Mouse (Mus musculus) granulocyte monocyte progenitor cell, adult 5-6 weeks (primary cell): ENCODE results near the gene Macrod2. TPM values are rescaled to one million over a fixed set of nuclear protein-coding genes. Genes with fewer than 3 reads are reported as not detected.
"Not testable (repeated sequence)": the region's sequence is repeated elsewhere in the genome, so short reads cannot be mapped to it uniquely, and the experiment has no call there.

ENCODE experiments used
- ATAC-seq: replicated peaks from 2 replicates; pipeline ENCODE4 v1.8.0; 2016; ENCODE audit warnings: mild to moderate bottlenecking, moderate TSS enrichment, inconsistent platforms; ENCODE audit not compliant: poor library complexity, severe bottlenecking
- total RNA-seq, 2 experiments: library from RNA; stranded (forward) in 1 of 2; stranded (reverse) in 1 of 2; fragments of 200-712, 200-1000 nt in 1 of 2; fragments of >200 nt in 1 of 2; fragmentation: Nextera tagmentation in 1 of 2; gene quantifications; 2 replicates each; pipeline ENCODE4 v1.2.3; 2014 to 2017

Macrod2 gene
- total RNA-seq, 2 experiments from 2014 or later = 3.0 to 6.8 TPM

GRCm38 (mm10) chr2:140690906-140691305 is 295.8 kb downstream of the Macrod2 start:
- no peak; the same call in 1 of the 2 replicates for ATAC-seq

DNA sequence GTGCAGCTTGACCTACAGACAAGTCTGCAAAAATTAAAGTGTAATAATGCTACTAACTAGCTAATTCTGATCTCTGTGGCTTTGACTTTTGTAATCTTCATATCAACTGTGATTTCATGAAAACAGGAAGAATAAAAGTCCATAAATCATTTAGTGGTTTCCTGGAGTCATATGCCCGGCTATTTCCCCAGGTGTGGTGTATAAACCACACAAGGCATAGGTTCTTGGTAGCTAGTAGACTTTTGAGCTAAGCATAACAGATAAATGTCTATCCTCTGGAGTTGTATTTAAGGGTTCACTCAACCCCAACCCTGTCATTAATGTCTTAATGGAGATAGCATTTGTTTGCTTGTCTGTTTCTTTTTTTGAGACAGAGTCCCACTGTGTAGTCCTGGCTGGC is 296.3 kb downstream of the Macrod2 start:
- ATAC-seq = no peak; the same call in 1 of the 2 replicates

DNA sequence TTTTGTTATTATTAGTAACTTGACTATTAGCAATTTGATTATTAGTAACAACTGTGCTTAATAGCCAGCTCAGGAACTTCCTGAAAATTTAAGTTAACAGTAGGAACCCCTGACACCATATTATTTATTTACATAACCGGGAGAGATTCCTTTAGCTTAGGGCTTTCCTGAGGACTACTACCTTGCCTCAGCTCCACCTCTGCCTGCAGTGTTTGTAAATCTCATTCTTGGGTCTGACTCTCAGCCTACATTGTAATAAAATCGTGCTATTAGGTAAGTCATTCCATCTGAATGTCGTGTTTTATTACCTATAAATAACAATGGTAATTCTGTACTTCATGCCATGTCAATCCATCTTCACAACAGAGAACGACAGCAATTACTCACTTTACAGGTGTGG is 297.4 kb downstream of the Macrod2 start:
- no peak for ATAC-seq

DNA sequence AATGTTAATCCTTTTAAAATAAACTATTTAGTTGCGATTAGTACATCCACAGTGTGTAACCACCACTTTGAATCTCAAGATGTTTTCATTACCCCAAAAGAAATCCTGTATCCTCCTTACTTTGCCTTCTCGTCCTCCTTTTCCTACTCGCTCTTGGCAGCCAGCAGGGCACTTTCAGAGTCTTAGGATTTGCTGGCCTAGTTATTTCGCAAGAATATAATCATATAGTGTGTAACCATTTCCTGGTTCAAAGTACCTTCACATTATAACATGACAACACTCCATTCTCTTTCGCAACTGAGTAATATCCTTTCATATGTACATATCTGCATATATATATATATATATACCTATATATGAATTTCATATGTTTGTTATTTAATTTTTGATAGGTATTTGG is 298.7 kb downstream of the Macrod2 start:
- peak; percentile 58 for ATAC-seq

GRCm38 (mm10) chr2:140698585-140698984 is 303.5 kb downstream of the Macrod2 start:
- ATAC-seq = no peak

- ATAC-seq = no peak
Measured at GRCm38 (mm10) chr2:140703377-140703776, 308.3 kb downstream of the Macrod2 start.

DNA sequence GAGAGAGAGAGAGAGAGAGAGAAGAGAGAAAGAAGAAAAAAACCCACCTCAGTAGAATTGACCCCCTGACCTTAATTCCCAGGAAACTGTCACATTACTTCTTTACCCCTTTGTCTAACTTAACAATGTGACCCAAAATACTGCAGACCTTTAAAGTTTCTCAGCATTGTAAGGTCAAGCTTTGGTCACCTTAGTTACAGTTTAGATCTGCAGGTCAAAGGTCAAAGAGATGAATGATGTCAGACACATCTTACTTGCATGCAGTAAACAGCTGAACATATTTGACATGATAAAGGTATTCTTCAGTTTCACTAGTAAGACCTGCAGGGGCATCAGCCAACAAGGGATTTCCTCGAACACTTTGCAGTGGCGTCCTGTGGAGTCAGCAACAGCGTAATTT is 309.0 kb downstream of the Macrod2 start:
- ATAC-seq = no peak

DNA sequence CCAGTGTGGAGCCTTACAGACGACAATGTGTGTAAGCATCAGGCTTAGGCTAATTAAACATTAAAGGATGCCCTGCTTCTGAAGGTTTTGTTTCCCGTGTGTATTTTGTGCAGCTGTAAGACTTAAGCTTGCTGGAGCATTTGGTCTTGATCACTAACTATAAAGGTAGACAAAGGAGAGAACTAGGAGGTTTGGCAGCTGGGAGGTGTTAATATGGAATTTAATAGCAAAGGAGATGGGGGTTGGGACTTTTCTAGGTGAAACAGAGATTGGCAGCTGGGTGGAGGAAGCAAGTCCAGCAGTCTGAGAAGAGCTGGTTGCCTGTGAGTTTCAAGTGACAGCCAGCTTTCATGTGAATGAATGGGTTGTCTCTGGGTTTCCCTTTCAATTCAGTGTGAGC is 310.2 kb downstream of the Macrod2 start:
- ATAC-seq = no peak

DNA sequence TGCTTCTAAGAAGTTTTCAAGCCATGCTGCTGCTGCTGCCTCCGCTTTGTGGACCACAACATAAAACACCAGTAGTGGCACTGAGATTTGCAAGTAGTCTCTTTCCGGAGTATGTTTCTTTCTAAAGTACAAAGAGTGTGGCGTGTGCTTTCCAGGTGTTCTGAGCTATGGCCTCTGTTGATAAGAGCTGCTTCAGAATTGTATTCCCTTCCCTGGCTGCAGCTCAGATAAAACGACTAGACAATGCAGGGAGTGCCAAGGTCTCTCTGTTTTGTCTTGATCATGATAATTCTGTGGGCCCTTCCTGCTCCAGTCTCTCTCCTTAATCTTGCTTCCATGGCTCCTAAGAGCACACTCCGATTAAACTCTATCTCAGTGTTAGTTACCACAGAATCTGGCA is 312.4 kb downstream of the Macrod2 start:
- no peak for ATAC-seq

- no peak for ATAC-seq
Measured at GRCm38 (mm10) chr2:140715822-140716221, 320.7 kb downstream of the Macrod2 start.

GRCm38 (mm10) chr2:140717407-140717806 is 322.3 kb downstream of the Macrod2 start:
- no peak for ATAC-seq

DNA sequence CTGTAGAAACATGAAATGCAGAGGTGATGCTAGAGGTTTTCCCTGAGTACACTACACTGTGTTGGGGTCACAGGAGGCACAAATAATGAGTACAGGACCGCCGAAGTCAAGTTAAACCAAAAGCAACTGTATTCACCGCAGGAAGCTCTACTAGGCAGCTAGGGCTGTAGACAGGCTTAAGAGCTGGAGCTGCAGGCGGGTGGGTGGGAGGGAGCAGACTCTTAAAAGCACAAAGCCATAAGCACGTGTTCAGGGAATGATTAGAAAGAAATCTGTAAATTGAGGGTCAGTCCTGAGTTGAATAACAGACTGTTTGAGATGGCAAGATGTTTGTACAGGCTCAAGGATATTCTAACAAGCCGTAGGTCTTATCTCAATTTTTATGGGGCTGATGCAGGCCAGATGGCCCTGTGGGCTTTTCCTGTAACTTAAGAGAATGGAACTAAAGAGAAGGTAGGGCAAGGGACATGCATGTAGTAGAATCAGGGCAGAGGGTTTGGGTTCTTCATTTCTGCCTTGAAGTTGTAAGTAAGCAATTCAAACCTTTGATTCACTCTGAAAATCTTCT is 337.6 kb downstream of the Macrod2 start:
- ATAC-seq = no peak

GRCm38 (mm10) chr2:140740511-140740910 is 345.4 kb downstream of the Macrod2 start:
- no peak for ATAC-seq

DNA sequence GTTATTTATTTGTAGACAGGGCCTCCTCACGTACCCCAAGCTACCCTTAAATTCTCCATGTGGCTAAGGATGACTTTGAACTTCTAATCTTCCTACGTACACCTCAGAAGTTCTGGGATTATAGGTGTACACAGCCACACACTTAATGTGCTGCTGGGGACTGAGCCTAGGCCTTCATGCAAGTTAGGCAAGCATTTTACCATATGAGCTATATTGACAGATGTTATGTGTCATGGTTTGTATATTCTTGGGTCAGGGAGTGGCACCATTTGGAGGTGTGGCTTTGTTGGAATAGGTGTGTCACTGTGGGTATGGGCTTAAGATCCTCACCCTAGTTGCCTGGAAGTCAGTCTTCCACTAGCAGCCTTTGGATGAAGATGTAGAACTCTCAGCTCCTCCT is 347.8 kb downstream of the Macrod2 start:
- not testable (repeated sequence) for ATAC-seq

GRCm38 (mm10) chr2:140758881-140759280 is 363.8 kb downstream of the Macrod2 start:
- ATAC-seq = no peak

- no peak for ATAC-seq
Measured at GRCm38 (mm10) chr2:140759732-140760131, 364.6 kb downstream of the Macrod2 start.

DNA sequence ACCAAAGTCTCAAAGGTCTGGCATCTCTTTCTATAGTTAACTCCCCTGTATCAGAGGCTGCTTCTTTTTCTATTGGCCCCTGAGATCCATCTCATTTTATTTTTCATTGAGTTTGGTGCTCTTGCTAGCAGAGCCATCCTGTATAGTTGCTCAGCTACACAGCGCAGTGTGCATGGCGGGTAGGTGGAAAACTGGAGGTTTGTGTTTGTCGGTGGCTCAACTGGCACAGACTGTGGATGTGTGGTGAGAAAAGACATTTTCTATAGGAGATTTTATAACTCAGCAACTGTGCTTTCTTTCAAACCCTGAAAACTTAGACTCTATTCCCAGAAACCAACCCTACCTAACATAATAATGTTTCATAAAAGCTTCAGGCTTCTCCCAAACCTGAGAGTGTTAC is 365.0 kb downstream of the Macrod2 start:
- ATAC-seq = no peak

DNA sequence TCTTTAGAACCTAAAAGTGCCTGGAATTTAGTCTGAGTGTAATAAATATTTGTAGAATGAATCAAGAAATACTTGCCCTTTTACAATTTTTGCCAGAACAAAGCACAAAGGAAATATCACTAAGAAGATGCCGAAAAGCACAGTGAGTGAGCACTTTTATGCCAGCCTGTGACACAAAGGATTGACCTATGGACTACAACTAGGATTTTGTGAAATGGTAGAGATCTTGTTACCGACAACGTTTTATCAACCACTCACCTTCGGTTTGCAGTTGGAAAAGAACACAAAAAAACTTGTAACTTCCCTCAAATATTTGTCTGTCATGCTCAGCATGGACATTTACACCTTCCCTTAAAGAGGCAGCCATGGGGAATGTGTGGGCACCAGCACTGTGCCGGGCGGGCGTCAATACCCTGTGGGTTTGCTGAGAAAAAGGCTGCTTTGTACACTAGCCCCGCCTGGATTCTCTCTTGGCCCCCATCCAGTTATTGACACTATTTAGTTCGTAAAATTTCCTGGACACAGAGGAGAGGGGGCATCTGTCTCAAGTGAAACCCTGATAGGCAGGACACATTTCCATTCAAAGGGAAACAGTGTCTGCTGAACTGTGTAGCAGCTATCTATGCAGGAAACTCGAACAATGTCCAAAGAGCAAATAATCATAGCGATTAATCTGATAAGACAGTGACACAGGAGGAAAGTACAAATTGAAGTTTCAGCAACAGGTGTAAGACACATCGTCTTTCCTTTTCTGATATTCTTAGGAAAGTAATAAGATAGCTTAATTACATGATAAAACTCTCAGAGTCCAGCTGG is 368.2 kb downstream of the Macrod2 start:
- ATAC-seq = no peak

DNA sequence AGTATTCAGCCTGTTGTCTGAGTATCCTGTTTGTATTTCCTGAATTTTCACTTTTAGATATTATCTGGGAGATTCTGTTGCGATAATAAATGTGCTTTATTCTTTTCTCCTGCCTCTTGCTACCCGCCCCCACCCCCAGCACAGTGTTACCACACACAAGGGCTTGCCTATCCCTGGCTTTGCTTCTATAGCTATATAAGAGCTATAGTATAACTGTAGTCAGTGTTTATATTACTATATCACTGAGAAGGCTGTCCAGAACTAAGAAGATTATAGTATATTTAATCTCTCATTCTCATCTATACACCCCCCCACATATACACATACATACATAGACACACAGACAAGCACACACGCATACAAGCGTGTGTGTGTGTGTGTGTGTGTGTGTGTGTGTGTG is 374.4 kb downstream of the Macrod2 start:
- no peak for ATAC-seq

DNA sequence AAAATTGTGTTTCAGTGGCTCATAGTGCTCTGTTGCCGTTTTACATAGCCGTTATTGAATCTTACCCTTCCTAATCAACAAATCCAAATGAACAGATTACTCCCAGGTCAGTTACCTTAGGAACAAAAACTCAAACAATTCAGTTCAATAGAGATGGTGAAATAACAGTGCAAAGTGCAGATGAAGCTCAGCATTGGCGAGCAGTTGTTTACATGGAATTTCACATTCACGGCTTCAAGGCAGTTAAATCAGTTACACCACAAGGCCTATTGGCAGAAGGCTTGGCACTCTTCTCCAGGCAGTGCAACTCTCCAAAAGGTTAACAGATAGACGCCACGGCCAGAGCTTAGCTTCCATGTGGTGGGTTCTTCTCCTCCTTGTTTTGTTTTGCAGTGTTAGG is 377.7 kb downstream of the Macrod2 start:
- no peak for ATAC-seq

DNA sequence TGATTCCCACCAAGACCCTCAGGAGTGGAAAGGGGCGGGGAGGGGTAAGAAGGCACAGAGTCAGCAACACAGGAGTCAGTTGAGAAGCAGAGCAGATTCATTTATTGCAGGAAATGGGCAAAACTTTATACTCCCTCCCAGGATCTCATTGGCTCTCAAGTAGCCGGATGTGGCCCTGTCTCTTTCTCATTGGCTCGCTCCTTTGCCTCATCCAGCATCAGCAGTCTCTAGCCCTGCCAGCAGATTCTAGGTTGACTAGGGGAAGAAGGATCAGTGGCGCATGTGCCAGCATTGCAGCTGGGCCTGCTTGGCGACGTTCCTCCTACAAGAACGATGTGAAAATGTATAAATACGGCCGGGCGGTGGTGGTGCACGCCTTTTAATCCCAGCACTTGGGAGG is 378.3 kb downstream of the Macrod2 start:
- ATAC-seq = no peak

DNA sequence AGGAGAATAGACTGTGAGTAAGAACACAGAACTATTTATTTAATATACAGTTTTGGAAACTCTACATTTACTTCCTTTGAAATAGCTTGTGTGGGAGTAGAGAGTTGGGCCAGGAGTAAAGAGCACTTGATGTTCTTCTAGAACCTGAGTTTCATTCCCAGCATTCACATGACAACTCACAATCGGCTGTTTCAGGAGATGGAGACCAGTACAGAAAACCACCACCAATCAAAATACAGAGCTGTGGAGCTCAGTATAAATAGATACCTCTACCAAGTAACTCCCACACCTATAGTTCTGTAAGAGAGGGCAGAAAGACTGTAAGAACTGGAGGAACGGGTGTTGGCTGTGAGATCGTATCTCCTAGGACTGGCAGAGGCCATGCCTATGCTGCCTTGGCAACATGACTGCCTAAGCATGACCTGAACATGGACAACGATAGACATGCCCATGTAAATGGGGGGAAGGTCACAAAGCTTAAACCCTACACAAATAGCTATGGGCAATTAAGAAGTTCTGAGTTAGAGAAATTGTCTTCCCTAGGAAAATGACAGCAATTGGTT is 379.8 kb downstream of the Macrod2 start:
- no peak for ATAC-seq
